Mouse (Mus musculus) intestine, postnatal 0 days (tissue): ENCODE data around the gene Cdyl2. TPM values are rescaled to one million over a fixed set of nuclear protein-coding genes. Genes with fewer than 3 reads are reported as not detected.

Source experiments
- ATAC-seq: fragments of 200-750 bp; cut with Nextera tagmentation; 2 replicates; pipeline ENCODE4 v1.8.0; 2017; ENCODE audit warnings: mild to moderate bottlenecking, moderate TSS enrichment, moderate library complexity
- H3K27ac ChIP-seq: fragments of 300-500 bp; sonication (generic); 2 replicates; pipeline ENCODE4 v1.5.1; 2014; ENCODE audit warnings: mild to moderate bottlenecking, low read depth, low read length, moderate library complexity
- H3K27me3 ChIP-seq: fragments of 300-500 bp; sonication (generic); replicated peaks from 2 replicates; pipeline ENCODE4 v1.6.1; 2014; ENCODE audit warnings: low read length, mixed read lengths; ENCODE audit not compliant: control insufficient read depth, insufficient read depth
- H3K36me3 ChIP-seq: fragments of 300-500 bp; sonication (generic); 2 replicates; pipeline ENCODE4 v1.6.1; 2014; ENCODE audit warnings: mild to moderate bottlenecking, moderate library complexity; ENCODE audit not compliant: control insufficient read depth, insufficient read depth
- H3K4me1 ChIP-seq: fragments of 300-500 bp; sonication (generic); replicated peaks from 2 replicates; pipeline ENCODE4 v1.6.1; 2014; ENCODE audit warnings: antibody characterized with exemption, low read length, mixed read lengths; ENCODE audit not compliant: control insufficient read depth, insufficient read depth
- H3K4me2 ChIP-seq: fragments of 300-500 bp; sonication (generic); replicated peaks from 2 replicates; pipeline ENCODE4 v1.6.1; 2014; ENCODE audit warnings: low read depth, mild to moderate bottlenecking, moderate library complexity
- H3K4me3 ChIP-seq: fragments of 300-500 bp; sonication (generic); 2 replicates; pipeline ENCODE4 v1.5.1; 2014; ENCODE audit warnings: low read depth, low read length
- H3K9ac ChIP-seq: fragments of 300-500 bp; sonication (generic); 2 replicates; pipeline ENCODE4 v1.6.1; 2014; ENCODE audit warnings: mild to moderate bottlenecking, low read depth, low read length
- H3K9me3 ChIP-seq: fragments of 300-500 bp; sonication (generic); 2 replicates; pipeline ENCODE4 v1.6.1; 2016; ENCODE audit warnings: mixed run types; ENCODE audit not compliant: control insufficient read depth
- CTCF ChIP-seq: sonication (generic); IDR thresholded peaks from 2 replicates; pipeline ENCODE4 v1.5.1; 2016; ENCODE audit warnings: low read depth, mild to moderate bottlenecking, control low read depth, antibody characterized with exemption, moderate library complexity
- WGBS: fragments of 180-500 bp; shearing (Covaris S2); extraction: QIAGEN DNeasy Blood & Tissue Kit; methylation state at CpG from one replicate; pipeline ENCODE4 v1.1.7; 2014; 5-methylcytosine and 5-hydroxymethylcytosine counted together
- polyA plus RNA-seq: library from polyadenylated mRNA; unstranded; fragments of >200 nt; fragmentation: Nextera tagmentation; extraction: Ambion mirVana; gene quantifications from 2 replicates; pipeline ENCODE4 v1.2.1, GENCODE M21; 2015

Gene Cdyl2
- polyA plus RNA-seq, 1 experiment from 2014 or later, result 2.8 TPM

DNA sequence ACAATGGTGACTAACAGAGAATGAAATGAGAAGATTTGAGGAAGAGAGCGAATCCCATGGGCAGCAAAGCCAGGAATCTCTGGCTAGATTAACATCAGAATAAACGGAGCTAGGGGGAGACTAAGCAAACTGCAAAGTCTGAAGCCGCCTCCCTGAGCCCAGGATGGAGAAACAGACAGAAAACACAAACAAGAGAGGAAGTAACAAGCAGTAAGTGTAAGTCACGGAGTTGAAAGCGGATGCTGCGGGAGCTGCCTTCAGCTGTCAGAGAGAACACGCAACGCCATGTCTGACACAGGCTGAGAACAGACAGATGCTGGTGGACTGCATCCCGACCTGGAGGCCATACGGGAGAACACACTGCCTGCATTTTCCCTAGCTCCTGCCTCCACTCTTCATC lies 141.6 kb downstream of the Cdyl2 start:
- no peak overlapping the region for H3K4me3 ChIP-seq
- WGBS, result 79% methylated on average over 10 of the region's 10 CpGs

DNA sequence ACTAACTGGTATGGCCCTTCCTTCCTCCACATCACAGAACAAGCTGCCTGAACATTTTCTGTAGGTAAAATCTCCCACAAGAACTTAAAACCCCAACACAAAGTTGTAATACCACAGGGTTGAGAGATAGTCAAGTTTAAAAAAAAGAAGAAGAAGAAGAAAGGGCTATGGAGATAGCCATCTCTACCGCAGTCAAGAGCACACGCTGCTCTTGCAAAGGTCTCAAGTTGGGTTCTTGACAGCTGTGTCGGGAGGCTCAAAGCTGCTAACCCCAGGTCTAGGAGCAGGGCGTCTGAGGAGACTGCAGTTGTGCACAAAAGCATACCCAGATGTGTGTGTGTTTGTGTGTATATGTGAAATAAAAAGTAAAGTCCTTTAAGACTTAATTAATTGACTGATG lies 142.2 kb downstream of the Cdyl2 start:
- Histone ChIP-seq H3K4me1 (no peaks in the 10 kb centered on the region), H3K27me3 (no peaks in the 10 kb centered on the region), H3K9me3 (no peaks in the 10 kb centered on the region), H3K36me3 (no peaks in the 10 kb centered on the region), H3K4me2 (no peak overlapping the region), H3K4me3 (no peak overlapping the region), H3K27ac (no peak overlapping the region), H3K9ac (no peak overlapping the region)
- no peak for ATAC-seq
- TF ChIP-seq CTCF, result no peak
- 85% methylated on average over 4 of the region's 4 CpGs for WGBS

More for the DNA sequence above, 141.6 kb downstream of the Cdyl2 start:
- Histone ChIP-seq H3K9ac (no peak overlapping the region), H3K4me1 (no peaks in the 10 kb centered on the region), H3K27ac (no peak overlapping the region), H3K27me3 (no peaks in the 10 kb centered on the region), H3K9me3 (no peaks in the 10 kb centered on the region), H3K4me2 (no peak overlapping the region), H3K36me3 (no peaks in the 10 kb centered on the region)
- no peak for TF ChIP-seq CTCF
- ATAC-seq, result no peak

DNA sequence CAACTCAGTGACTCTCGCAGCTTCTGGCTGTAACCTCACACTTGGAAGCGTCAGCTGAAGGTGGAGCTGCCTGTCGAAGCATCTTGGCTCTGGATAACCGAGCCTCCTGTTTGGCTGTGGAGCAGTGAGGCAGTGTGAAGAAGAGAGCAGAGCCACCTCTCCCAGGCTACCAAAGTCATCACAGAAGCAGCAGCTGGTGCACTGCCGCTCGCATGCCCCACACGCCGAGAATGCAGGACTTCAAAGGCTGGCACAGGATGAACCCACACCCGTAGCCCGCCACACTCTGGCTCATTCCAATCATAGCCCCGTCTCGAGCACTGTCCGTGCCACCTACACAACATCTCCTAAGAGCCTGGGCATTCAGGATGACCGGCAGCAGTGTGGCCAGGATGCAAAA lies 142.7 kb downstream of the Cdyl2 start:
- H3K4me2 ChIP-seq, result no peak overlapping the region
- no peaks in the 10 kb centered on the region for H3K9me3 ChIP-seq
- 78% methylated on average over 14 of the region's 14 CpGs for WGBS
- no peak overlapping the region for H3K4me3 ChIP-seq
- no peak for ATAC-seq
- H3K4me1 ChIP-seq, result no peaks in the 10 kb centered on the region
- H3K9ac ChIP-seq, result no peak overlapping the region
- H3K27me3 ChIP-seq, result no peaks in the 10 kb centered on the region
- TF ChIP-seq CTCF, result no peak
- no peaks in the 10 kb centered on the region for H3K36me3 ChIP-seq
- H3K27ac ChIP-seq, result no peak overlapping the region

- no peaks in the 10 kb centered on the region for H3K4me1 ChIP-seq
- no peak for ATAC-seq
- H3K9me3 ChIP-seq, result no peaks in the 10 kb centered on the region
- H3K27ac ChIP-seq, result no peak overlapping the region
- no peaks in the 10 kb centered on the region for H3K27me3 ChIP-seq
- 0 out of 2 replicates have a peak overlapping the region, but pooled peaks have one; percentile 13 for H3K4me2 ChIP-seq
- TF ChIP-seq CTCF, result no peak
- H3K4me3 ChIP-seq, result no peak overlapping the region
- 75% methylated on average over 19 of the region's 19 CpGs for whole genome bisulfite sequencing
- H3K9ac ChIP-seq, result no peak overlapping the region
- H3K36me3 ChIP-seq, result no peaks in the 10 kb centered on the region; the same call in 1 of the 2 replicates
These were observed 144.9 kb downstream of the Cdyl2 start for GRCm38 (mm10) chr8:116587616-116588468.

- 72% methylated on average over 11 of the region's 11 CpGs for WGBS
- H3K9ac ChIP-seq, result no peak overlapping the region
- no peak overlapping the region for H3K4me3 ChIP-seq
- TF ChIP-seq CTCF, result no peak
- H3K36me3 ChIP-seq, result no peaks in the 10 kb centered on the region; the same call in 1 of the 2 replicates
- H3K9me3 ChIP-seq, result no peaks in the 10 kb centered on the region
- no peak overlapping the region for H3K27ac ChIP-seq
- no peak for ATAC-seq
- H3K4me1 ChIP-seq, result no peaks in the 10 kb centered on the region
- H3K27me3 ChIP-seq, result no peaks in the 10 kb centered on the region
- no peak overlapping the region for H3K4me2 ChIP-seq
These were observed 151.3 kb downstream of the Cdyl2 start for GRCm38 (mm10) chr8:116581318-116582019.

DNA sequence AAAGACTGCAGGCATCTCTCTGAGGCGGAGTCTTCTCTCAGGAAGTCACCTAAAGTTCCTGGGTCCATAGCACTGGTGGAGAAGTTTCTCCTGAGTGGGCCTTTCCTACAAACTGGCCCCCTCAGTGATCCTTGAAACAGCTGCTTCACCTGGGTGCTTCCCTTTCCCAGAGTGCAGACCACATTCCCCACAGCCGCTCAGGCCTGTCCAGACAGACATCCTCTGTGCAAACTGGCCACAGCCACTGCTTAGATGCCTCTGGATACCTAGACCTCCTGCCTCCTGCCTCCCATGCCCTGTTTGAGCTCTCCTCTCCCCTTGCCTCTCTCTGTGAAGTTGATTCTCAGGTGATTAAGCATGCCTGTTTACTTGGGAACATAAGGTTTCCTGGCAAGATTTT lies 156.1 kb downstream of the Cdyl2 start:
- ATAC-seq, result no peak
- TF ChIP-seq CTCF, result no peak

More for the DNA sequence above, 156.1 kb downstream of the Cdyl2 start:
- Histone ChIP-seq H3K4me2 (no peak overlapping the region), H3K4me3 (no peak overlapping the region), H3K27ac (no peak overlapping the region), H3K9me3 (no peaks in the 10 kb centered on the region), H3K9ac (no peak overlapping the region), H3K36me3 (no peaks in the 10 kb centered on the region), H3K4me1 (no peaks in the 10 kb centered on the region), H3K27me3 (no peaks in the 10 kb centered on the region)
- WGBS, result 84% methylated on average over 2 of the region's 2 CpGs
